Mouse (Mus musculus) CH12.LX (cell line): Measurements from ENCODE around the gene Tm9sf4. TPM values are rescaled to one million over a fixed set of nuclear protein-coding genes. Genes with fewer than 3 reads are reported as not detected.

Experiments used
- DNase-seq: peaks from one replicate; pipeline ENCODE4 v3.0.0-alpha.2; 2013; ENCODE audit errors: extremely low read depth
- H3K27ac ChIP-seq: 2 replicates; pipeline ENCODE4 v1.5.1; 2012; ENCODE audit warnings: low read depth, mild to moderate bottlenecking, control low read depth, moderate library complexity; ENCODE audit not compliant: insufficient read depth
- H3K27me3 ChIP-seq: replicated peaks from 2 replicates; pipeline ENCODE3; 2012; ENCODE audit warnings: inconsistent platforms
- H3K36me3 ChIP-seq, 2 experiments: replicated peaks in 1 of 2; 2 replicates each; pipeline versions ENCODE3 to v1.6.1; 2012; ENCODE audit warnings: inconsistent platforms in 1 of 2, low read length in 1 of 2, mild to moderate bottlenecking in 1 of 2, mixed read lengths in 1 of 2, moderate library complexity in 1 of 2; ENCODE audit not compliant: control insufficient read depth in 1 of 2, insufficient read depth in 1 of 2
- H3K4me1 ChIP-seq, 2 experiments: 2 replicates each; pipeline ENCODE4 v1.6.1; 2012; ENCODE audit warnings: inconsistent platforms in 1 of 2, moderate library complexity in 1 of 2; ENCODE audit not compliant: insufficient read depth in 2 of 2, control insufficient read depth in 1 of 2
- H3K4me2 ChIP-seq: 2 replicates; pipeline ENCODE4 v1.6.1; 2012; ENCODE audit warnings: low read depth, mild to moderate bottlenecking, control low read depth; ENCODE audit not compliant: poor library complexity, insufficient read depth, severe bottlenecking
- H3K4me3 ChIP-seq, 3 experiments: fragments of 150-350 bp in 1 of 3; sonication (generic) in 1 of 3; replicated peaks in 1 of 3; 2 replicates each; pipeline versions ENCODE3 to v1.5.1; 2011 to 2012; ENCODE audit warnings: low read depth in 2 of 3, low read length in 2 of 3, mild to moderate bottlenecking in 2 of 3, moderate library complexity in 2 of 3, control low read depth in 1 of 3, improper control_type of control experiment in 1 of 3, inconsistent platforms in 1 of 3, mixed read lengths in 1 of 3; ENCODE audit not compliant: poor library complexity in 1 of 3
- H3K79me2 ChIP-seq: replicated peaks from 2 replicates; pipeline ENCODE4 v1.6.1; 2012; ENCODE audit warnings: mild to moderate bottlenecking, moderate library complexity; ENCODE audit not compliant: control insufficient read depth, poor library complexity, insufficient read depth, severe bottlenecking; ENCODE audit errors: extremely low read depth
- H3K9ac ChIP-seq: 2 replicates; pipeline ENCODE4 v1.6.1; 2012; ENCODE audit warnings: low read depth, mild to moderate bottlenecking, control low read depth, moderate library complexity; ENCODE audit not compliant: insufficient read depth
- H3K9me3 ChIP-seq: replicated peaks from 2 replicates; pipeline ENCODE3; 2012; ENCODE audit warnings: low read length, inconsistent platforms, mixed read lengths
- BHLHE40 ChIP-seq: IDR thresholded peaks from 2 replicates; pipeline ENCODE4 v1.6.1; 2011; ENCODE audit warnings: mild to moderate bottlenecking, low read depth, low read length, improper control_type of control experiment
- CHD1 ChIP-seq: IDR thresholded peaks from 2 replicates; pipeline ENCODE4 v1.6.1; 2012; ENCODE audit warnings: low read depth, low read length, improper control_type of control experiment, inconsistent platforms
- CTCF ChIP-seq, 2 experiments: IDR thresholded peaks in 1 of 2; conservative IDR thresholded peaks in 1 of 2; 2 replicates each; pipeline ENCODE4 v1.5.1; 2011 to 2012; ENCODE audit warnings: low read depth in 2 of 2, low read length in 2 of 2, improper control_type of control experiment in 1 of 2, inconsistent platforms in 1 of 2, mild to moderate bottlenecking in 1 of 2, moderate library complexity in 1 of 2
- EP300 ChIP-seq: IDR thresholded peaks from 2 replicates; pipeline ENCODE4 v1.6.1; 2011; ENCODE audit warnings: low read length, improper control_type of control experiment
- GABPA ChIP-seq: IDR thresholded peaks from 2 replicates; pipeline ENCODE4 v1.6.1; 2012; ENCODE audit warnings: low read depth, low read length, improper control_type of control experiment, inconsistent platforms; ENCODE audit not compliant: insufficient replicate concordance
- HCFC1 ChIP-seq: IDR thresholded peaks from 2 replicates; pipeline ENCODE4 v1.6.1; 2012; ENCODE audit warnings: low read depth, mild to moderate bottlenecking, inconsistent platforms, low read length, improper control_type of control experiment
- IRF4 ChIP-seq: IDR thresholded peaks from 2 replicates; pipeline ENCODE4 v1.6.1; 2014; ENCODE audit warnings: low read depth, mild to moderate bottlenecking, inconsistent platforms, low read length, improper control_type of control experiment
- JUND ChIP-seq: conservative IDR thresholded peaks from 2 replicates; pipeline ENCODE4 v1.6.1; 2011; ENCODE audit warnings: low read depth, low read length, improper control_type of control experiment
- KAT2A ChIP-seq: IDR thresholded peaks from 2 replicates; pipeline ENCODE4 v1.6.1; 2012; ENCODE audit warnings: low read length, improper control_type of control experiment, inconsistent platforms; ENCODE audit not compliant: insufficient replicate concordance
- MAFK ChIP-seq: IDR thresholded peaks from 2 replicates; pipeline ENCODE4 v1.6.1; 2011; ENCODE audit warnings: low read length, improper control_type of control experiment; ENCODE audit not compliant: insufficient replicate concordance
- MAX ChIP-seq: IDR thresholded peaks from 2 replicates; pipeline ENCODE4 v1.6.1; 2011; ENCODE audit warnings: low read length, improper control_type of control experiment
- MAZ ChIP-seq: IDR thresholded peaks from 2 replicates; pipeline ENCODE4 v1.6.1; 2012; ENCODE audit warnings: low read depth, mild to moderate bottlenecking, inconsistent platforms, low read length, improper control_type of control experiment, moderate library complexity
- MEF2A ChIP-seq: IDR thresholded peaks from 2 replicates; pipeline ENCODE4 v1.6.1; 2014; ENCODE audit warnings: low read depth, mild to moderate bottlenecking, inconsistent platforms, low read length, improper control_type of control experiment, borderline replicate concordance
- MYC ChIP-seq: IDR thresholded peaks from 2 replicates; pipeline ENCODE4 v1.6.1; 2011; ENCODE audit warnings: low read depth, mild to moderate bottlenecking, improper control_type of control experiment, low read length
- NELFE ChIP-seq: IDR thresholded peaks from 2 replicates; pipeline ENCODE4 v1.6.1; 2011; ENCODE audit warnings: low read depth, low read length, improper control_type of control experiment
- POLR2A ChIP-seq: IDR thresholded peaks from 2 replicates; pipeline ENCODE4 v1.6.1; 2011; ENCODE audit warnings: low read depth, mild to moderate bottlenecking, improper control_type of control experiment, low read length
- RAD21 ChIP-seq: IDR thresholded peaks from 2 replicates; pipeline ENCODE4 v1.6.1; 2011; ENCODE audit warnings: low read depth, mild to moderate bottlenecking, low read length, improper control_type of control experiment, moderate library complexity
- TBP ChIP-seq: conservative IDR thresholded peaks from 2 replicates; pipeline ENCODE4 v1.6.1; 2011; ENCODE audit warnings: low read depth, low read length, improper control_type of control experiment
- UBTF ChIP-seq: IDR thresholded peaks from 2 replicates; pipeline ENCODE4 v1.6.1; 2012; ENCODE audit warnings: low read depth, mild to moderate bottlenecking, inconsistent platforms, low read length, improper control_type of control experiment, moderate library complexity
- USF1 ChIP-seq: IDR thresholded peaks from 2 replicates; pipeline ENCODE4 v1.6.1; 2014; ENCODE audit warnings: low read depth, mild to moderate bottlenecking, inconsistent platforms, low read length, improper control_type of control experiment
- ZC3H11A ChIP-seq: IDR thresholded peaks from 2 replicates; pipeline ENCODE4 v1.6.1; 2012; ENCODE audit warnings: low read depth, mild to moderate bottlenecking, inconsistent platforms, low read length, improper control_type of control experiment
- ZNF384 ChIP-seq: IDR thresholded peaks from 2 replicates; pipeline ENCODE4 v1.6.1; 2012; ENCODE audit warnings: low read depth, low read length, improper control_type of control experiment, inconsistent platforms
- dilution Hi-C: fragments of 300-500 bp; cut with MboI; formaldehyde crosslinking; loops from 2 replicates; pipeline ENCODE4 v1.14.3; 2020; ENCODE audit warnings: low sequenced_read_pairs; ENCODE audit not compliant: extremely low pct_unique_long_range_greater_than_20kb, extremely low pct_ligation_motif_present
- in situ Hi-C: fragments of 300-500 bp; cut with MboI; formaldehyde crosslinking; loops from 3 replicates; pipeline ENCODE4 v1.14.3; 2019; ENCODE audit warnings: low sequenced_read_pairs, low pct_ligation_motif_present, low pct_unique_long_range_greater_than_20kb, mixed read lengths
- polyA plus RNA-seq: library from polyadenylated mRNA; unstranded; fragments of >175 nt; gene quantifications from 2 replicates; pipeline ENCODE4 v1.2.1, GENCODE M21; 2012; ENCODE audit warnings: low read depth; ENCODE audit not compliant: insufficient read length
- total RNA-seq, 2 experiments: library from RNA; depleted of rRNA; stranded (reverse); fragments of 300-350 nt in 1 of 2; fragments of >200 nt in 1 of 2; gene quantifications; 2 replicates each; pipeline ENCODE4 v1.2.3; 2012 to 2014

Tm9sf4 gene
- total and polyA plus RNA-seq, 3 experiments, result 13.3 to 51.1 (median 30.4) TPM

DNA sequence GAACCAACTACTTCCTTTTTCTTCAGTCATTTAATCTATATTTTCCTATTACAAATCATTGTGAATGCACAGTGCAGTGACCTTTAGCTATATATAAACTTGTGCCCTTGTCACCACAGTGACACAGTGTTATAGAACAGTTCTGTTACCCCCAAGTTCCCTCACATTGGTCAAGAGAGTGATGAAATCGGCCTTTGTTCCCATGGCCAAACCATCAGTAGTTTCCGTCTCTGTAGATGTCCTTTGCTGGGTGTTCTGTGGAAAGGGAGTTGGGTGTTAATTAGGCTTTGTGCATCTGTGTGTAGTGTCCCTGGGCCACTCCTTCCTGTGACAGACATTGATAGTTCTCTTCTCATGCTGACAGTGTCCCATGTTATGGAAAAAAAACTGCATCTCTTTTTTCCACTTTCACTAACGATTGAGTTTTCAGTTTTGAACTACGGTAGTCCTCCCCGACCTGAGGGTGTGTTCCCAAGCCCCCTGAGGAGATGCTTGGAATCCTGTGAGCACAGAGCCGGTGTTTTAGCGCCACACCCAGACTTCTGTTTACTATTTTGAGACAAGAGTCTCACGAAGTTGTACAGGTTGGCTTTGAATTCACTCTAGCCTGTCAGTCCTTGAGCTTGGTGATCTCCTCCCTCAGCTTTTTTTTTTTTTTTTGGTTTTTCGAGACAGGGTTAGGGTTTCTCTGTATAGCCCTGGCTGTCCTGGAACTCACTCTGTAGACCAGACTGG is 9.6 kb downstream of the Tm9sf4 start:
- dilution Hi-C loops, result no loop called here
- H3K27ac ChIP-seq, result peak overlapping the region; percentile 29; the same call in 1 of the 2 replicates

DNA sequence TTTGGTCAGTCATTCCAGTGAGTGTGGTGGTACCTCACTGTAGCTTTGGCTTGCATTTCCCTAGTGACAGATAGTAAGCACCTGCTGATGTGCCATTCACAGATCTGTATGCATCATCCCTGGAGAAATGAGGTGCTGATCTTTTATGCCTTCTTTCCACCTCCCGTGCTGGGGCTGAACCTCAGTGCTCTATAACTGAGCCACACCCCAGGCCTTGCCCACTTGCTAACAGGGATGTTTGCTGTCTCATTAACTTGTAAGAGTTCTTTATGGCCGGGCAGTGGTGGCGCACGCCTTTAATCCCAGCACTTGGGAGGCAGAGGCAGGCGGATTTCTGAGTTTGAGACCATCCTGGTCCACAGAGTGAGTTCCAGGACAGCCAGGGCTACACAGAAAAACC is 10.9 kb downstream of the Tm9sf4 start:
- Histone ChIP-seq H3K79me2 (peaks cover 43% of the 10 kb centered on the region), H3K9me3 (no peaks in the 10 kb centered on the region), H3K36me3 (peaks cover 2 to 54% of the 10 kb centered on the region in 2 experiments), H3K27me3 (no peaks in the 10 kb centered on the region), H3K9ac (no peak overlapping the region), H3K27ac (no peak overlapping the region), H3K4me2 (no peak overlapping the region), H3K4me3 (no peak overlapping the region), H3K4me1 (peaks cover 10 to 56% of the 10 kb centered on the region in 2 experiments)
- TF ChIP-seq IRF4, result no peak
- no peak for TF ChIP-seq KAT2A
- no peak for TF ChIP-seq MAZ
- no peak for TF ChIP-seq CTCF (conservative IDR thresholded peaks at IDR 0.05 in 1 of 2, IDR thresholded peaks at IDR 0.05 in 1 of 2; ENCODE audit: low read depth in 2 of 2, low read length in 2 of 2)
- dilution Hi-C loops, result no loop called here
- in situ Hi-C loops, result no loop called here
- DNase-seq, result no peak

More for the DNA sequence above, 9.6 kb downstream of the Tm9sf4 start:
- Histone ChIP-seq H3K4me2 (no peak overlapping the region), H3K36me3 (peaks cover 2 to 56% of the 10 kb centered on the region in 2 experiments), H3K4me3 (no peak overlapping the region), H3K9me3 (no peaks in the 10 kb centered on the region), H3K79me2 (peaks cover 45% of the 10 kb centered on the region), H3K27me3 (no peaks in the 10 kb centered on the region), H3K9ac (no peak overlapping the region), H3K4me1 (peaks cover 4 to 50% of the 10 kb centered on the region in 2 experiments; a peak in 3 of 4 replicates)
- in situ Hi-C loops, result no loop called here
- no peak for DNase-seq
- no peak for TF ChIP-seq TBP
- TF ChIP-seq BHLHE40, result no peak
- no peak for TF ChIP-seq UBTF
- no peak for TF ChIP-seq MAX
- no peak for TF ChIP-seq ZC3H11A
- TF ChIP-seq GABPA, result no peak

- in situ Hi-C loops, result no loop called here
- Histone ChIP-seq H3K27ac (no peak overlapping the region), H3K4me1 (peaks cover 7 to 27% of the 10 kb centered on the region in 2 experiments), H3K4me3 (no peak overlapping the region), H3K9me3 (no peaks in the 10 kb centered on the region), H3K4me2 (no peak overlapping the region), H3K36me3 (peaks cover 24 to 67% of the 10 kb centered on the region in 2 experiments), H3K27me3 (no peaks in the 10 kb centered on the region), H3K9ac (no peak overlapping the region), H3K79me2 (peaks cover 34% of the 10 kb centered on the region)
- TF ChIP-seq POLR2A, result no peak
- TF ChIP-seq HCFC1, result no peak
- TF ChIP-seq EP300, result no peak
- no peak for TF ChIP-seq GABPA
- no peak for TF ChIP-seq MAFK
- no peak for TF ChIP-seq ZNF384
- TF ChIP-seq CTCF (conservative IDR thresholded peaks at IDR 0.05 in 1 of 2, IDR thresholded peaks at IDR 0.05 in 1 of 2; ENCODE audit: low read depth in 2 of 2, low read length in 2 of 2), result no peak
- TF ChIP-seq MAX, result no peak
- no peak for TF ChIP-seq CHD1
- TF ChIP-seq USF1, result no peak
- TF ChIP-seq RAD21, result no peak
- TF ChIP-seq MEF2A, result no peak
- TF ChIP-seq MYC, result no peak
- TF ChIP-seq BHLHE40, result no peak
- TF ChIP-seq NELFE, result no peak
- TF ChIP-seq JUND, result no peak
- dilution Hi-C loops, result no loop called here
- no peak for DNase-seq
These were observed 15.0 kb downstream of the Tm9sf4 start for GRCm38 (mm10) chr2:153175995-153176570.
